Mouse (Mus musculus) lung, postnatal 36 days (tissue): ENCODE measurements around the gene Ube2o.

Experiments used
- DNase-seq: peaks from one replicate; pipeline ENCODE4 v3.0.0; 2022; ENCODE audit warnings: mixed read lengths

Gene Ube2o

DNA sequence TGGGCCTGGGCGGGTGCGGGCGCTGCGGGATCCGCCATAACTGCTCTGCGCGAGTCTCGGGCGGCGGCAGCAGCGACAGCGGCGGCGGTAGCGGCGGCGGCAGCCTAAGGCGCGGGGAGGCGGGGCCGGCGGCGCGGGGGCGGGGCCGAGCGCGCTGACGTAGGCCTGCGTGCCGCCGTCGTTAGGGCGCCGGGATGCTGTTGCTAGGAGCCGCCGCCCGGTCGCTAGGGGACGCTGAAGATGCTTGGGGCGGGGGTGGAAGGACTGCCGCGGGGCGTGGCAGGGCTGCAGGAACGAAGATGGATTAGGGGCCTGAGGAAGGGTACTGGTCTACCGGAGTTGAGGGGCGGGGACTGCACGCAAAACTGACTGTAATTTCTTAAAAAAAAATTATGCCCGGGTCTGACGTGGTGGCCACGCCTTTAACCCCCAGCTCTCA is at the start of gene Ube2o:
TSS of gene Ube2o (minus strand) at position 72 of the 439 bp plus-strand sequence.
- peak; percentile 89 for DNase-seq

- no peak for DNase-seq
Observed at GRCm38 (mm10) chr11:116630171-116630965, 49.1 kb upstream of the Ube2o start.

DNA sequence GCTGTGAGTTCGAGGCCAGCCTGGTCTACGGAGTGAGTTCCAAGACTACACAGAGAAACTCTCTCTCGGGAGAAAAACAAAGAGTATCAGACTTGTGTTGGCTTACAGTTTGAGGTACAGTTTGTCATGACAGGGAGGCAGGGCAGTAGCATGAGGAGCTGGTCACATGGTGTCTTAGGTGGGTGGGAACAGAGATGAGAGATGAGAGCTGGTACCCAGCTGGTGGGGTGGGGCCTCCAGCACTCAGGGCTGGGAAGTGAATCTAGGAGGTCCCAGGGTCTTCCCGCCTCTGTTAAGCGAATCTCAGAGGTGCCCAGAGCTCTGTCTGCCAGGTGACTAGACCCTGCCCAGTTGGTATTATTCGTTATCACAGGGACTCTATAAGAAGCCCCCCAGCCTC is 48.2 kb upstream of the Ube2o start:
- DNase-seq: no peak

DNA sequence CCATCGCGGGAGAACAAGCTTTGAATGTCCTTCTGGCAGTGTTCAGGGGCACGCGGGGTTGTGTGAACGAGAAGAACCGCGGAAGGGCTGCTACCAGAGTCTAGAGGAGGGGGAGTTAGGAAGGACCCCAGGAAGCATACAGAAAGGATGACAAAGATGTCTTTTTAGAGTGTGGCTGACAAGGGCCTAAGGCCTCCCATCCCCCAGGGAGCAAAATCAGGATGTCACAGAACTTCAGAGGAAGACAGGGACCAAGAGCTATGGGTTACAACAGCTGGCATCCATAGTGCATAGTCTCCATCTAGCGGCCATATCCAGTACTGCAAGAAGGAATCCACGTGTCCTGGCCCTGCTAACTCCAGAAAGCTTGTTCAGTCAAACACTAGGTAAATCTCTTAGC is 47.5 kb upstream of the Ube2o start:
- peak; percentile 97 for DNase-seq

DNA sequence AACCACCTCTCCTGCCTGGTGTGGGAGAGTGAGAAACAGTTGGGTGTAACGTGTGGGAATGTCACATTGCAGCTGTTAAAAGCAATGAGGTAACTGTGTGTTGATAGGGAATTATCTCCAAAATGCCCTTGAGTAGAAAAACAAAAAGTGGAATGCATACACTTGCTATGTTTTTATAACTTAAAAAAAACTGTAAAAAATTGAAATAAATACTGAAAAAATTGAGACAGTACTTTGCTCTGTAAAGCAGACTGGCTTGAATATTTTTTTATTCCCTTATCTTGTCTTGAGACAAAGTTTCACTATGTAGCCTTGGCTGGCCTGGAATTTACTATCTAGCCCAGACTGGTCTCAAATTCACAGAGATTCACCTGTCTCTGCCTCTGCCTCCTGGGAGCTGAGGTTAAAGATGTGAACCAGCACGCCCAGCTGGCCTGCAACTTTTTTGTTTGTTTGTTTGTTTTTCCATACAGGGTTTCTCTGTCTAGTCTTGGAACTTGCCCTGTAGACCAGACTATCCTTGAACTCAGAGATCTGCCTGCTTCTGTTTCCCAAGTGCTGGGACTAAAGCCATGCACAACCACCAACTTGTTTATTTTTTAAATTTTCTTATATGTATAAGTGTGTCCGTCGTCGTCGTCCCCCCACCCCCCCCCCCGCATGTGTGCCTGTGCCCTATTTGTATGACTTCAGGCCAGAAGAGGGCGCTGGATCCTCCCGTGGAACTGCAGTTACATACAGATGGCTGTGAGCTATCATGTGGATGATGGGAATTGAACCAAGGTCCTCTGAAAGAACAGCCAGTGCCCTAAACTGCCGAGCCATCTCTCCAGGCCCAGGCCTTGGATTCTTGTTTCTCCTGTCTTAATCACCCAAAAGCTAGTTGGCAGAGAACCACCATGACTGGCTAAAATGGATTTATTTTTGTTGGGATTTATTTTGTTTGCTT is 46.1 kb upstream of the Ube2o start:
- DNase-seq: peak; percentile 85

DNA sequence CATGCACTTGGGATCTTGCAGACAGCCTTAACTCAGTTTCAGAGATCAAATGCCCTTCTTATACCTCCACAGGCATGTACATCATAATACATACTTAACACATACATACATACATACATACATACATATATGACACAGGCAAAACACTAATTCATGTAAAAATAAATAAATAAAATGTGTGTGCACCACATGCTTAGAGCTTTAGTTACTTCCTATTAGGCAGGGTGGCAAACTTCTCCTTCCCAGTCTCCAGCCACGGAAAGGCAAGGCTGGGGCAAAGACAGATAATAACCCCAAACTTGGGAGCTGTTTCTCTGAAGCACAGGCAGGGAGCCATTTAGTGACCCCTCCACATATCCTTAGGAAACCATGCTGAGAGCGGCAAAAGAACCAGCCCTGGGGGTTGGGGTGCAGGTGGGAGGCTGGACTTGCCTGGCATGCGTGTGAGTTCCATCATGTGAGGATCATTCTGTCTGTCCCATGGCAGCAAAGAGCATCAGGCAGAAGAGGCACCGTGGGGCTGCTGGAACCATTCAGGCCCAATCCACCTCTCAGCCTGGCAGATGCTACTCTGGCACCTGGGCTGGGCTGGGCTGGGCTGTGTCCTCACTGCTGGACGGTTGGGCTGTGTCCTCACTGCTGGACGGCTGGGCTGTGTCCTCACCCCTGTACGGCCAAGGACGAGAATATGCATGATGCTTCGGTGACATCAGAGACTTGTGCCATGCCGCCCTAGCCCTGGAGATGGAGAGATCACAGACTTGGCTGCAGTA is 45.2 kb upstream of the Ube2o start, which contains the start of gene Rhbdf2:
TSS of gene Rhbdf2 (minus strand) at position 721 of the 773 bp plus-strand sequence.
- DNase-seq: no peak

DNA sequence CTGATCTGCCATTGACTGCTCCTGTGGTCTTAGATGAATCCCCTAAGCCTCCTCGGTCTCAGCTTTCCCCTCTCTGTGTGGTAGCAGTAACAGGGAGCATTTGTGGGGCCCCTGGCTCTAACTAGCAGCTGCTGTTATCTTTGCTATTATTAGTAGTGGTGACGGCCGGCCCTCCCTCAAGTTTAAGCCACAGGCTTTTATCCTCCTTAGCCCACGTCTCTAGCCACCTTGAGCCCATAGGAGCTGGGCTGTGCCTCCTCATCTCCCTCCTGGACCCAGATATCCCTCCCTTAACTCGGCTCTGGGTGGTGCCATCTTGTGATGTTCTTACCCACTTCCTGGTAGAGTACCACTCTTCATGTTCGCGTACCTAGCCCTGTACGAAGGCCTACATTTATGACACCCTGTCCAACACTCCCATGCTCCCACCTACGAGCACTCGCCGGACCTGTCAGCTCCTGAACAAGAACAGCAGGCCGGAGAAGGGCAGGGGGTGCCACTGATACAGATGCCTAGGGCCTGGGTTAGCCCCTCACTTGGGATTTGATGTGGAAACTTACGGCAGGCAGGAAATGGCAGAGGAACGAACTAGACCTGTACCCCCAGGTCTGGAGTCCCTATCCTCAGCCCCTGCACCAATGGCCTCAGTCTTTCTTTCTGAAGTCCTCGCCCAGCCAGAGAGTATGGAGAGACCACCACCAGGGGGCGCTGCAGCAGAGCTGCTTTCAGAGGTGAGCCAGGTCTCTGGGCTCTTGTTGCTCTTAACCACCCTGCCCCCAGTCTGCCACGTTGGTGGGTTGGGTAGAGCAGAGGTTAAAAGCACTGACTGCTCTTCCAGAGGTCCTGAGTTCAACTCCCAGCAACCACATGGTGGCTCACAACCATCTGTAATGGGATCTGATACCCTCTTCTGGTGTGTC is 44.1 kb upstream of the Ube2o start:
- DNase-seq: peak; percentile 71

DNA sequence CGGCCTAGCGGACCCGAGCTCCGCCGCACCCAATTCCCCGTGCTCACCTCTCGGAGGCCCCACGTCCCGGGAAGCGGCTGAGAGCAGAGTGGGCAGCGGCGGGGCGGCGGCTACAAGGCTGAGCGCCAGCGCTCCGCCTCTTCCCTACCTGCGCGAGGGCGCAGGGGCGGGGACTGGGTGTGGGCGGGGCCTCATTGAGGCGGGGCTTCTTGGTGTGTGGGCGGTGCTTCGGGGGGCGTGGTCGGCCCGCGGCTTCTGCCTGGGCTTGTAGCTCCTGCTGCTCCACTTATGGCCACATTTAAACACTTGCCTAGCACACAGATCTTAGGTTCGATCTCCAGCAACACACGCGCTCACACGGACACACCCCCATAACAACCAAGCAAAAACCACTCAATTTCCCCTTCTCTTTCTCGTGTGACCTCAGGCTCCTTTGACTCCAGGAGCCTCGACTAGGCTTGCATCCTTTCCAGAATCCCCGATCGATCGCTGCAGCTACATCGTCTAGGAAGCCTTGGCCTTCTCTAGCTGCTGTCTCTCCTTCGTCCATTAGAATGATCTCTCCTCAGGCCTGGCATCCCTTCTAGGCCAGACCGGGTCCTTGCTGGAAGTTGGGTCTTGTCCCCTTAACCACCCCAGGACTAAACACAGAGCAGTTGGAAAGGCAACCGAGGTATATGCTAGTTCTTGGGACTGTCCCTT is 43.0 kb upstream of the Ube2o start:
- peak; percentile 89 for DNase-seq

GRCm38 (mm10) chr11:116623281-116624124 is 42.3 kb upstream of the Ube2o start:
- no peak for DNase-seq

DNA sequence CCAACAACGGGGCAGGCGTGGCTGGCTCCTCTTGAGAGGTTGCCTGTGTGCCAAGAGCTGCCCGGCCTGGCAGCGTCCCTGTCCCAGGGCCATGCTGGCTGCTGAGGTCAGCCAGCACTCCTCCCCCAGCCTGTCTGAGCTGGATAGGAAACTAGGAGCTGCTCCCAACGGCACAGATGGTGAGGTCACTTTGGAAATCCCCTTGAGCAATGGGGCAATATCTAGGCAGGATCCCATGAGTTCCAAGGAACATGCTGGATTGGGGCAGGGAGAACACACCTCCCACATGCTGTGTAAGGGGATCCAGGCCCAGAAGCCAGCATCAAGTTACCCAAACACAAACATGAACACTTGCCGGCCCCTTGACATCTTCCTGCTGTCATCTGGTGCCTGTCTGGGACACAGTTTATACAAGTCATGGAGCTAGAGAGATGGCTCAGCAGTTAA is 40.0 kb upstream of the Ube2o start:
- DNase-seq: peak; percentile 95

GRCm38 (mm10) chr11:116620559-116621253 is 39.5 kb upstream of the Ube2o start:
- no peak for DNase-seq

- DNase-seq: peak; percentile 85
Observed at GRCm38 (mm10) chr11:116620073-116620472, 38.8 kb upstream of the Ube2o start.

- DNase-seq: no peak
Observed at GRCm38 (mm10) chr11:116619561-116619960, 38.3 kb upstream of the Ube2o start.

DNA sequence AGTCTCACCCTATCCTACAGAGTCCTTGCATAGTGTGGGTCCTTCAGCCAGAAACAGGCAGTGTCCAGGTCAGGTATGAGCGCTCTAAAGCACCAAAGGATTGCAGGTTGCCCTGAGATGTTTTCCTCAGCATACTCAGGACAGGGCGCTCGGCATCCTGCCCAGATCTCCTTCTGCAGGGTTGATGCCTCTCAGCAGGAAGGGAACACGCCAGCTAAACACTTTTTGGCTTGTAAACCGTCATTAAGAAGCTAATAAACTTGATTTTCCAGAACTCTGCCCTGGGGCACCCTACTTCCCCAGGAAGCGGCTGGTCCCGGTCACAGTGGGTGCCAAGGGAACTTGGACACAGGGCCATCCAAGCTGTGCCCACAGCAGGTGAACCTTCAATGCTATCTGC is 37.9 kb upstream of the Ube2o start:
- DNase-seq: peak; percentile 89

GRCm38 (mm10) chr11:116618666-116619065 is 37.4 kb upstream of the Ube2o start:
- DNase-seq: no peak

- peak; percentile 80 for DNase-seq
Observed at GRCm38 (mm10) chr11:116617641-116618040, 36.4 kb upstream of the Ube2o start.

DNA sequence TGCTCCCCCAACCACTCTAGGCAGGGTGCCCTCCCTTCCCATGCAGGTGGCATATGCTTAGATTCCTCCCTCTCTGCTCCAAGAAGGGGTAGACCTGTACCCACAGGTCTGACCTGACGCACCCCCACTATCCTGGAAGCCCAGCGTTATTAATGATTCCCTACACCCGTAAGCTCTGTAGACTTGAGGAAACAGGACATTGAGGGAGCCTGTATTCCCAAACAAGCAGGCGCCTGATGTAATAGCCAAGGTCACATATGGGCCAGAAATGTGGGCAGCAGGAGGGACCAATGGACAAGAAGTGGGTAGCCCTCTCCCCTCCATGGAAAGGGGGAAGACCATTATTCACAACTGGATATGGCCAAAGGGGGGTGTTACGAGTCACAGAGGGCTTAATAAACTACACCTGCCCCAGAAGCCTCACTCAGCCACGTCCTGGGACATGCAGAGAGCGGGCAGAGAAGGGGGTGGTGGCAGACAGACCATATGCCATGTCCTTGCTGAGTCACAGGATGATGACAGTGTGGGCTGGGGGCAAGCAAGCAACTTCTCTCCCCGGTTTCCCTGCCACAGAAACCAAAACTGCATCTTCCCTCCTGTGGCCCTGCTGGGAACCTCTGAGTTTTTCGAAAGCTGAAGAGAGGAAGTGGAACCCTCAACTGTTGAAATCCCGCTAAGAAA is 35.3 kb upstream of the Ube2o start:
- peak; percentile 57 for DNase-seq

DNA sequence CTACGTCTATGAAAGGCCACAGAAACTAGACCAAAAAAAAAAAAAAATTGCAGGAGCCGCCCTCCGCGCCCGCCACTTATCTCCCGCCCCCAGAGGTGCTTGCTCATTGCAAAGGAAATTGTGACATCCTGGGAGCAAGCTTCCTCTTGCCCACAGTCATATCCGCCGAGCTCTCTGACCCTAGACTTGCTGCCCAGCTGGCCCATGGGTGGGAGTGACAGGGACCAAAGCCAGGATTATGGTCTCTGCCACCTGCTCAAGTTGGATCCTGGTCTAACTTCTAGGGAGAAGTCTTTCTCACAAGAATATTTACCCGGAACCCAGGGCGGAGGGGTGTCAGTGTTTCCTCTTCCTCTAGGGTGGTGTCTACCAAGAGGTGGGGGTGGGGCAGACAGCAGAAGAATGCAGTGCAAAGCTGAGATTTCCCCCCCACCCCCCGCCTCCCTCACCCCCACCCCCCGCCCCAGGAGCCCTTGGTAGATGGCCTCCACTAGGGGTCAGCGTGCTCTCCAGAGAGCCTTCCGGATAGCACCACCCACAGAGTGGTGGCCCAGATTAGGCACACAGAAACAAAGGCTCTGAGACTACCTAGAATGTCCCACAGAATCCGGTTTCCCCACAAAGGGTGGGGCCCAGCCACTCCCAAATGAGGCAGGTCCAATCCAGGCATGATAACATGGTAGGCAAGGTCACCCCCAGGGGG is 34.6 kb upstream of the Ube2o start:
- DNase-seq: peak; percentile 89
